8 mouse cellular contexts compared by ENCODE assay signal in the genomic region with DNA sequence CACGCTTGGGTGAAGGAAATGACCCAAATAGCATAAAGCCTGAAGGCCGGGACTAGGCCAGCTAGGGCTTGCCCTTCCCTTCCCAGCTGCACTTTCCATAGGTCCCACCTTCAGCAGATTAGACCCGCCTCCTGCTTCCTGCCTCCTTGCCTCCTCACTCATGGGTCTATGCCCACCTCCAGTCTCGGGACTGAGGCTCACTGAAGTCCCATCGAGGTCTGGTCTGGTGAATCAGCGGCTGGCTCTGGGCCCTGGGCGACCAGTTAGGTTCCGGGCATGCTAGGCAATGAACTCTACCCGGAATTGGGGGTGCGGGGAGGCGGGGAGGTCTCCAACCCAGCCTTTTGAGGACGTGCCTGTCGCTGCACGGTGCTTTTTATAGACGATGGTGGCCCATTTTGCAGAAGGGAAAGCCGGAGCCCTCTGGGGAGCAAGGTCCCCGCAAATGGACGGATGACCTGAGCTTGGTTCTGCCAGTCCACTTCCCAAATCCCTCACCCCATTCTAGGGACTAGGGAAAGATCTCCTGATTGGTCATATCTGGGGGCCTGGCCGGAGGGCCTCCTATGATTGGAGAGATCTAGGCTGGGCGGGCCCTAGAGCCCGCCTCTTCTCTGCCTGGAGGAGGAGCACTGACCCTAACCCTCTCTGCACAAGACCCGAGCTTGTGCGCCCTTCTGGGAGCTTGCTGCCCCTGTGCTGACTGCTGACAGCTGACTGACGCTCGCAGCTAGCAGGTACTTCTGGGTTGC. TPM values are rescaled to one million over a fixed set of nuclear protein-coding genes. Genes with fewer than 3 reads are reported as not detected.
DNase-seq lines count a peak whose midpoint lies in the region; ATAC-seq and TF ChIP-seq lines count a peak whose summit lies in the region.

No protein-coding gene starts in this region.

- no peak for TF ChIP-seq POLR2A in CH12.LX (IDR thresholded peaks at IDR 0.05; ENCODE audit: low read depth, low read length)

- in situ Hi-C loops in CH12.LX (cut with MboI; ENCODE audit: low pct_ligation_motif_present, low pct_unique_long_range_greater_than_20kb, low sequenced_read_pairs), result no loop called here

- WGBS in forebrain, embryonic 10.5 days, result 11% methylated on average over 25 of the region's 25 CpGs
- WGBS in hindbrain, embryonic 11.5 days, result 10% methylated on average over 25 of the region's 25 CpGs
- WGBS in limb, embryonic 11.5 days, result 9% methylated on average over 25 of the region's 25 CpGs

- TF ChIP-seq CTCF in CH12.LX (conservative IDR thresholded peaks at IDR 0.05 in 1 of 2, IDR thresholded peaks at IDR 0.05 in 1 of 2; ENCODE audit: low read depth in 2 of 2, low read length in 2 of 2), result no peak

- no peak for DNase-seq in CH12.LX (ENCODE audit: extremely low read depth)
- peak; percentile 74 for DNase-seq in adrenal gland, adult 8-10 months
- peak; percentile 66 for DNase-seq in forebrain, embryonic 10.5 days (ENCODE audit: extremely low spot score, low spot score)
- peak; percentile 59 for DNase-seq in hindbrain, embryonic 11.5 days (ENCODE audit: low spot score)
- peak; percentile 69 for DNase-seq in limb, embryonic 11.5 days (ENCODE audit: low spot score)
- DNase-seq in mesoderm, embryonic 11.5 days (ENCODE audit: low read depth, low spot score), result peak; percentile 61
- DNase-seq in testis, postnatal 14 days (ENCODE audit: low spot score), result peak; percentile 59
- DNase-seq in right cerebral cortex, adult 18-20 months, result no peak

- ATAC-seq in hindbrain, embryonic 11.5 days (ENCODE audit: low FRiP score), result peak; percentile 84
- peak; percentile 83; the same call in 1 of the 2 replicates for ATAC-seq in limb, embryonic 11.5 days (ENCODE audit: insufficient number of reproducible peaks, low FRiP score, low TSS enrichment, low read depth)

- H3K27ac ChIP-seq in CH12.LX (ENCODE audit: insufficient read depth, low read depth), result no peak overlapping the region
- H3K27ac ChIP-seq in forebrain, embryonic 10.5 days, result peak overlapping the region; percentile 40; the same call in 1 of the 2 replicates
- H3K27ac ChIP-seq in hindbrain, embryonic 11.5 days (ENCODE audit: low read depth, low read length), result no peak overlapping the region
- no peak overlapping the region for H3K27ac ChIP-seq in limb, embryonic 11.5 days (replicated peaks; ENCODE audit: low read depth, low read length)

- TF ChIP-seq EP300 in CH12.LX (IDR thresholded peaks at IDR 0.05; ENCODE audit: low read length), result no peak

- peak overlapping the region; percentile 62 for H3K4me2 ChIP-seq in CH12.LX (ENCODE audit: insufficient read depth, low read depth, poor library complexity, severe bottlenecking)
- peak overlapping the region; percentile 28 for H3K4me2 ChIP-seq in hindbrain, embryonic 11.5 days (replicated peaks; ENCODE audit: low read depth, low read length)
- H3K4me2 ChIP-seq in limb, embryonic 11.5 days (ENCODE audit: low read depth, severe bottlenecking), result peak overlapping the region; percentile 39

- H3K9me3 ChIP-seq in CH12.LX (replicated peaks; ENCODE audit: low read length), result no peaks in the 10 kb centered on the region
- no peaks in the 10 kb centered on the region for H3K9me3 ChIP-seq in forebrain, embryonic 10.5 days
- no peaks in the 10 kb centered on the region for H3K9me3 ChIP-seq in hindbrain, embryonic 11.5 days (ENCODE audit: control insufficient read depth, low read length)
- H3K9me3 ChIP-seq in limb, embryonic 11.5 days (ENCODE audit: control insufficient read depth, low read length), result no peaks in the 10 kb centered on the region

- peak overlapping the region in 1 of 3 experiments; percentile 15 for H3K4me3 ChIP-seq in CH12.LX (replicated peaks in 1 of 3; ENCODE audit: low read depth in 2 of 3, low read length in 2 of 3, poor library complexity in 1 of 3)
- H3K4me3 ChIP-seq in forebrain, embryonic 10.5 days, result peak overlapping the region; percentile 44
- 0 out of 2 replicates have a peak overlapping the region, but pooled peaks have one; percentile 6 for H3K4me3 ChIP-seq in hindbrain, embryonic 11.5 days (ENCODE audit: low read depth, low read length)
- H3K4me3 ChIP-seq in limb, embryonic 11.5 days (ENCODE audit: low read depth, low read length), result peak overlapping the region; percentile 15; the same call in 1 of the 2 replicates

- H3K27me3 ChIP-seq in CH12.LX (replicated peaks), result peaks cover 81% of the 10 kb centered on the region
- H3K27me3 ChIP-seq in forebrain, embryonic 10.5 days (ENCODE audit: poor library complexity, severe bottlenecking), result peaks cover 29% of the 10 kb centered on the region
- H3K27me3 ChIP-seq in hindbrain, embryonic 11.5 days (ENCODE audit: control insufficient read depth, insufficient read depth, low read length), result no peaks in the 10 kb centered on the region
- no peaks in the 10 kb centered on the region for H3K27me3 ChIP-seq in limb, embryonic 11.5 days (ENCODE audit: control insufficient read depth, insufficient read depth, low read length)

- H3K36me3 ChIP-seq in CH12.LX (replicated peaks in 1 of 2; ENCODE audit: control insufficient read depth in 1 of 2, insufficient read depth in 1 of 2, low read length in 1 of 2), result no peaks in the 10 kb centered on the region
- no peaks in the 10 kb centered on the region for H3K36me3 ChIP-seq in forebrain, embryonic 10.5 days (replicated peaks)
- no peaks in the 10 kb centered on the region for H3K36me3 ChIP-seq in hindbrain, embryonic 11.5 days (ENCODE audit: control insufficient read depth, insufficient read depth, low read length)
- no peaks in the 10 kb centered on the region for H3K36me3 ChIP-seq in limb, embryonic 11.5 days (ENCODE audit: control insufficient read depth, insufficient read depth, low read length)

- peaks cover 0 to 3% of the 10 kb centered on the region in 2 experiments; a peak in 1 of 4 replicates for H3K4me1 ChIP-seq in CH12.LX (ENCODE audit: control insufficient read depth in 1 of 2, insufficient read depth in 2 of 2)
- H3K4me1 ChIP-seq in forebrain, embryonic 10.5 days, result peaks cover 20% of the 10 kb centered on the region
- no peaks in the 10 kb centered on the region for H3K4me1 ChIP-seq in hindbrain, embryonic 11.5 days (replicated peaks; ENCODE audit: control insufficient read depth, insufficient read depth, low read length)
- no peaks in the 10 kb centered on the region for H3K4me1 ChIP-seq in limb, embryonic 11.5 days (ENCODE audit: control insufficient read depth, insufficient read depth, low read length)

- dilution Hi-C loops in CH12.LX (cut with MboI; ENCODE audit: extremely low pct_ligation_motif_present, extremely low pct_unique_long_range_greater_than_20kb, low sequenced_read_pairs), result no loop called here

- H3K9ac ChIP-seq in CH12.LX (ENCODE audit: insufficient read depth, low read depth), result no peak overlapping the region
- H3K9ac ChIP-seq in hindbrain, embryonic 11.5 days (ENCODE audit: low read depth, low read length), result no peak overlapping the region
- no peak overlapping the region for H3K9ac ChIP-seq in limb, embryonic 11.5 days (ENCODE audit: low read length)

- TF ChIP-seq RAD21 in CH12.LX (IDR thresholded peaks at IDR 0.05; ENCODE audit: low read depth, low read length), result no peak

- H3K79me2 ChIP-seq in CH12.LX (replicated peaks; ENCODE audit: control insufficient read depth, extremely low read depth, insufficient read depth, poor library complexity, severe bottlenecking), result no peaks in the 10 kb centered on the region

TF ChIP-seq in CH12.LX, 34 proteins besides CTCF, POLR2A, EP300 and RAD21:
- TF ChIP-seq UBTF (IDR thresholded peaks at IDR 0.05; ENCODE audit: low read depth, low read length) (no peak), CHD2 (IDR thresholded peaks at IDR 0.05; ENCODE audit: low read length) (peak; percentile 19; the same call in 1 of the 2 replicates), ELF1 (IDR thresholded peaks at IDR 0.05; ENCODE audit: low read depth, low read length) (peak; percentile 21; the same call in 1 of the 2 replicates)

RNA-seq across cellular contexts. Expression of a gene that starts 54.2 kb away (rescaled TPM):
- total RNA-seq in CH12.LX (2012; rRNA removed), result 0.55 and 0.59 TPM in 2 replicates
- 0.15 TPM in 1 of 2 replicates, not detected in the other for total RNA-seq in CH12.LX (2014; rRNA removed)
- polyA plus RNA-seq in CH12.LX (2012; ENCODE audit: insufficient read length, low read depth), result 0.10 TPM in 1 of 2 replicates, not detected in the other
- total RNA-seq in adrenal gland, adult 8-10 months (2022), result 10 to 100 TPM; 21.5 to 72.6 (median 39.6) TPM
- 1.4 and 2.3 TPM in 2 replicates for polyA plus RNA-seq in forebrain, embryonic 10.5 days (2016; fragmentation: Nextera tagmentation; extraction: Ambion mirVana)
- polyA plus RNA-seq in hindbrain, embryonic 11.5 days (2014; fragmentation: Nextera tagmentation; extraction: Ambion mirVana), result 3.2 and 3.5 TPM in 2 replicates
- 2.0 and 2.2 TPM in 2 replicates for polyA plus RNA-seq in limb, embryonic 11.5 days (2014; fragmentation: Nextera tagmentation; extraction: Ambion mirVana)

Comparison
In these comparisons a context has a peak if more than half of its experiments do, and no peak if none do; other contexts are left out.
1. DNase-seq: peak in adrenal gland, adult 8-10 months (single experiment), forebrain, embryonic 10.5 days (single experiment), hindbrain, embryonic 11.5 days (single experiment), limb, embryonic 11.5 days (single experiment), mesoderm, embryonic 11.5 days (single experiment) and testis, postnatal 14 days (single experiment); none in CH12.LX (single experiment) and right cerebral cortex, adult 18-20 months (single experiment).
2. Peak in every context shown above with its lines, with median percentiles within 50 percentile points of each other: H3K4me2 ChIP-seq.